Mouse (Mus musculus) liver, adult 2 months (tissue): ENCODE data around the gene Inpp5a.
"Not testable (repeated sequence)": the region's sequence is repeated elsewhere in the genome, so short reads cannot be mapped to it uniquely, and the experiment has no call there.

Experiments
- CTCF ChIP-seq: fragments of 200-500 bp; IDR thresholded peaks from 2 replicates; pipeline ENCODE4 v1.5.1; 2011; ENCODE audit warnings: low read depth, low read length, control low read depth
- POLR2A ChIP-seq: fragments of 200-500 bp; IDR thresholded peaks from 2 replicates; pipeline ENCODE4 v1.6.1; 2011; ENCODE audit warnings: low read length, control low read depth; ENCODE audit not compliant: insufficient read depth; ENCODE audit errors: extremely low read depth

DNA sequence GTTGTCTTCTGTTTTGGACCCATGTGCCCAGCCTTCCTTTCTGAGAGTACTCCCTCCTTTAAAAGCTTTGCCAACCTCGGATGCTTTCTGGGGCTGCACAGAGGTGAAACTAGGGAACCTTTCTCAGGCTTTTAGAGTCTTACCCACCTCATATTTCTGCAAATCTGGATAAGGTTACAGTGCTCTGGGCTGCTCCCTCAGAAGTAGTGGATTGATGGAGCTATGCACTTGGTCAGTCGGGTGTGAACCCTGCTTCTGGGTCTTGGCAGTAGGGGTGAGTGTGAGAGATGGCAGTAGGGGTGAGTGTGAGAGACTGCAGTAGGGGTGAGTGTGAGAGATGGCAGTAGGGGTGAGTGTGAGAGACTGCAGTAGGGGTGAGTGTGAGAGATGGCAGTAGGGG lies 46.0 kb downstream of the Inpp5a start:
- not testable (repeated sequence) for TF ChIP-seq CTCF, POLR2A
